Mouse (Mus musculus) liver, adult 2 months (tissue): ENCODE results near the gene Tfdp1.
A peak's percentile ranks its signal among the peaks of the same experiment; 100 is the strongest.

Experiments used
- CTCF ChIP-seq: fragments of 200-500 bp; IDR thresholded peaks from 2 replicates; pipeline ENCODE4 v1.5.1; 2011; ENCODE audit warnings: low read depth, low read length, control low read depth
- POLR2A ChIP-seq: fragments of 200-500 bp; IDR thresholded peaks from 2 replicates; pipeline ENCODE4 v1.6.1; 2011; ENCODE audit warnings: low read length, control low read depth; ENCODE audit not compliant: insufficient read depth; ENCODE audit errors: extremely low read depth

GRCm38 (mm10) chr8:13292364-13292763 is 46.2 kb upstream of the Tfdp1 start:
- TF ChIP-seq CTCF: peak; percentile 85
- TF ChIP-seq POLR2A: no peak
